ENCODE assay signal across 9 mouse cellular contexts in genomic region chr2:75985124-75985523, GRCm38 (mm10). TPM values are rescaled to one million over a fixed set of nuclear protein-coding genes. Genes with fewer than 3 reads are reported as not detected.
DNase-seq lines count a peak whose midpoint lies in the region; ATAC-seq and TF ChIP-seq lines count a peak whose summit lies in the region.
"Had no signal": no experiment of that assay in that cellular context is flagged by ENCODE, and none has a peak within 500 bp of the region (broad histone marks: within the 10 kb centered on the region; RNA-seq: fewer than 3 reads in every experiment).

No protein-coding gene starts in this region.

- H3K4me1 ChIP-seq in heart, adult 2 months (ENCODE audit: control insufficient read depth, insufficient read depth, low read length), result no peaks in the 10 kb centered on the region; the same call in 1 of the 2 replicates
- peaks cover 9% of the 10 kb centered on the region; the same call in 1 of the 2 replicates for H3K4me1 ChIP-seq in heart, embryonic 10.5 days
- H3K4me1 ChIP-seq in cerebellum, adult 2 months (ENCODE audit: control insufficient read depth, insufficient read depth, low read length), result no peaks in the 10 kb centered on the region
- peaks cover 14% of the 10 kb centered on the region for H3K4me1 ChIP-seq in midbrain, embryonic 14.5 days (ENCODE audit: control insufficient read depth, insufficient read depth, low read length)
- H3K4me1 ChIP-seq: megakaryocyte, embryonic 14.5 days had no signal

- ATAC-seq in frontal cortex, adult (ENCODE audit: low TSS enrichment), result peak; percentile 92
- ATAC-seq in midbrain, embryonic 14.5 days (ENCODE audit: low FRiP score, low TSS enrichment), result peak; percentile 69

- no peaks in the 10 kb centered on the region for H3K79me2 ChIP-seq in heart, adult 2 months (replicated peaks; ENCODE audit: control insufficient read depth, insufficient read depth, low read length)

- WGBS in heart, adult 2 months, result 0% methylated on average over 2 of the region's 2 CpGs
- 4% methylated on average over 2 of the region's 2 CpGs for WGBS in heart, embryonic 10.5 days
- 4% methylated on average over 2 of the region's 2 CpGs for WGBS in cerebellum, adult 2 months
- 7% methylated on average over 2 of the region's 2 CpGs for WGBS in midbrain, embryonic 14.5 days

- no peaks in the 10 kb centered on the region for H3K27me3 ChIP-seq in heart, adult 2 months (ENCODE audit: control insufficient read depth, insufficient read depth, low read length)
- no peaks in the 10 kb centered on the region for H3K27me3 ChIP-seq in heart, embryonic 10.5 days (ENCODE audit: insufficient read depth, poor library complexity, severe bottlenecking)
- H3K27me3 ChIP-seq in cerebellum, adult 2 months (ENCODE audit: control insufficient read depth, insufficient read depth, low read length), result no peaks in the 10 kb centered on the region
- H3K27me3 ChIP-seq in midbrain, embryonic 14.5 days (ENCODE audit: control insufficient read depth, insufficient read depth, low read length), result no peaks in the 10 kb centered on the region
- H3K27me3 ChIP-seq: megakaryocyte, embryonic 14.5 days had no signal

- TF ChIP-seq EP300 in heart, adult 2 months (IDR thresholded peaks at IDR 0.05; ENCODE audit: insufficient read depth, low read depth, low read length), result 0 out of 2 replicates have a peak, but pooled peaks have one; percentile 31

- intact Hi-C loops in heart, adult 2 months (cut with DNase I), result loop anchor here (2.0 kb wide), 1 partner anchor 86 kb away; no protein-coding TSS in a partner anchor
- intact Hi-C loops in left cerebral cortex, postnatal 4 days (cut with DNase I), result loop anchor here (2.0 kb wide), 1 partner anchor 86 kb away; no protein-coding TSS in a partner anchor

- H3K27ac ChIP-seq in heart, adult 2 months, result no peak overlapping the region
- no peak overlapping the region for H3K27ac ChIP-seq in heart, embryonic 10.5 days
- H3K27ac ChIP-seq in cerebellum, adult 2 months (ENCODE audit: insufficient read depth, low read length), result no peak overlapping the region
- H3K27ac ChIP-seq in midbrain, embryonic 14.5 days (replicated peaks; ENCODE audit: low read depth, low read length), result peak overlapping the region; percentile 15; the same call in 1 of the 2 replicates

- TF ChIP-seq POLR2A in heart, adult 2 months (IDR thresholded peaks at IDR 0.05; ENCODE audit: insufficient read depth, low read depth, low read length), result no peak
- TF ChIP-seq POLR2A in cerebellum, adult 2 months (IDR thresholded peaks at IDR 0.05; ENCODE audit: borderline replicate concordance, insufficient read depth, low read length), result no peak

- no peak overlapping the region for H3K9ac ChIP-seq in heart, adult 2 months (ENCODE audit: low read depth, low read length)
- no peak overlapping the region for H3K9ac ChIP-seq in midbrain, embryonic 14.5 days (replicated peaks; ENCODE audit: low read length)

- TF ChIP-seq CTCF in heart, adult 2 months (IDR thresholded peaks at IDR 0.05), result peak; percentile 98
- TF ChIP-seq CTCF in cerebellum, adult 2 months (IDR thresholded peaks at IDR 0.05; ENCODE audit: borderline replicate concordance, insufficient read depth, low read depth, low read length), result peak; percentile 96

- H3K9me3 ChIP-seq in heart, embryonic 10.5 days, result no peaks in the 10 kb centered on the region
- no peaks in the 10 kb centered on the region for H3K9me3 ChIP-seq in midbrain, embryonic 14.5 days (ENCODE audit: control insufficient read depth, low read length)

- H3K4me3 ChIP-seq in heart, adult 2 months, result no peak overlapping the region
- no peak overlapping the region for H3K4me3 ChIP-seq in heart, embryonic 10.5 days
- H3K4me3 ChIP-seq in cerebellum, adult 2 months (replicated peaks; ENCODE audit: insufficient read depth, low read depth, low read length), result no peak overlapping the region
- H3K4me3 ChIP-seq in midbrain, embryonic 14.5 days (replicated peaks; ENCODE audit: low read depth, low read length), result no peak overlapping the region
- H3K4me3 ChIP-seq: megakaryocyte, embryonic 14.5 days had no signal

- H3K36me3 ChIP-seq in heart, adult 2 months (ENCODE audit: control insufficient read depth, insufficient read depth, low read length), result no peaks in the 10 kb centered on the region
- no peaks in the 10 kb centered on the region for H3K36me3 ChIP-seq in heart, embryonic 10.5 days
- no peaks in the 10 kb centered on the region for H3K36me3 ChIP-seq in midbrain, embryonic 14.5 days (ENCODE audit: control insufficient read depth, insufficient read depth, low read length)

- H3K4me2 ChIP-seq in midbrain, embryonic 14.5 days (ENCODE audit: low read length), result no peak overlapping the region

- peak; percentile 28 to 32 for DNase-seq in heart, adult 2 months
- no peak for DNase-seq in heart, embryonic 10.5 days (ENCODE audit: low spot score)
- DNase-seq in cerebellum, adult 2 months, result peak; percentile 62 to 69
- DNase-seq in kidney, adult 18-20 months, result peak; percentile 62
- DNase-seq in left cerebral cortex, postnatal 4 days, result peak; percentile 69
- DNase-seq in midbrain, embryonic 14.5 days, result peak; percentile 91
- DNase-seq in spleen, postnatal 4 days (ENCODE audit: low spot score in 2 of 2), result peak; percentile 27 to 66

RNA-seq across cellular contexts. Expression of gene Ttc30a1, which starts 3.4 kb away (rescaled TPM):
- total RNA-seq in heart, adult 2 months (2021), result 1 to 10 TPM; 3.1 to 4.0 TPM
- 2.4 and 4.0 TPM in 2 replicates for polyA plus RNA-seq in heart, adult 2 months (2012; rRNA removed)
- polyA plus RNA-seq in heart, embryonic 10.5 days (2016; fragmentation: Nextera tagmentation; extraction: Ambion mirVana), result 7.0 and 7.4 TPM in 2 replicates
- polyA plus RNA-seq in cerebellum, adult 2 months (2012; rRNA removed), result 3.3 and 4.1 TPM in 2 replicates
- total RNA-seq in left cerebral cortex, postnatal 4 days (2021), result 1 to 10 TPM; 3.7 to 4.4 TPM
- 8.6 and 9.7 TPM in 2 replicates for polyA plus RNA-seq in midbrain, embryonic 14.5 days (2014; fragmentation: Nextera tagmentation; extraction: Ambion mirVana)

RNA-seq across cellular contexts. Expression of gene Ttc30a2, which starts 7.2 kb away (rescaled TPM):
- total RNA-seq in heart, adult 2 months (2021), result 1 to 10 TPM; 2.3 TPM
- 0.76 and 1.7 TPM in 2 replicates for polyA plus RNA-seq in heart, adult 2 months (2012; rRNA removed)
- 0.60 and 0.64 TPM in 2 replicates for polyA plus RNA-seq in heart, embryonic 10.5 days (2016; fragmentation: Nextera tagmentation; extraction: Ambion mirVana)
- 0.18 and 0.21 TPM in 2 replicates for polyA plus RNA-seq in cerebellum, adult 2 months (2012; rRNA removed)
- total RNA-seq in left cerebral cortex, postnatal 4 days (2021), result under 1 TPM; 0.66 to 0.81 TPM
- polyA plus RNA-seq in midbrain, embryonic 14.5 days (2014; fragmentation: Nextera tagmentation; extraction: Ambion mirVana), result 0.93 and 1.2 TPM in 2 replicates

RNA-seq across cellular contexts. Expression of gene Ttc30b, which starts 46.7 kb away (rescaled TPM):
- 10 to 100 TPM; 13.2 to 17.5 TPM for total RNA-seq in heart, adult 2 months (2021)
- 11.1 and 17.2 TPM in 2 replicates for polyA plus RNA-seq in heart, adult 2 months (2012; rRNA removed)
- 6.1 and 8.1 TPM in 2 replicates for polyA plus RNA-seq in heart, embryonic 10.5 days (2016; fragmentation: Nextera tagmentation; extraction: Ambion mirVana)
- 11.2 and 14.2 TPM in 2 replicates for polyA plus RNA-seq in cerebellum, adult 2 months (2012; rRNA removed)
- total RNA-seq in left cerebral cortex, postnatal 4 days (2021), result 10 to 100 TPM; 13.6 to 14.4 TPM
- 17.0 and 21.2 TPM in 2 replicates for polyA plus RNA-seq in midbrain, embryonic 14.5 days (2014; fragmentation: Nextera tagmentation; extraction: Ambion mirVana)
